Mouse (Mus musculus) forebrain, embryonic 10.5 days (tissue): ENCODE measurements at regions not wholly inside any gene's neighbourhood (a gene's known extent, or its start where the extent isn't known, plus 50 kb on each side); places are given as distances from the start of the nearest gene placed in this dataset.

Experiments
- DNase-seq: peaks from one replicate; pipeline ENCODE4 v3.0.0-alpha.2; 2017; ENCODE audit warnings: low spot score; ENCODE audit errors: extremely low spot score
- H3K27ac ChIP-seq: fragments of 300-500 bp; sonication (generic); 2 replicates; pipeline ENCODE4 v1.5.1; 2016; ENCODE audit warnings: mild to moderate bottlenecking
- H3K27me3 ChIP-seq: fragments of 300-500 bp; sonication (generic); 2 replicates; pipeline ENCODE4 v1.6.1; 2016; ENCODE audit warnings: mild to moderate bottlenecking; ENCODE audit not compliant: poor library complexity, severe bottlenecking
- H3K36me3 ChIP-seq: fragments of 300-500 bp; sonication (generic); replicated peaks from 2 replicates; pipeline ENCODE4 v1.6.1; 2016; ENCODE audit warnings: mild to moderate bottlenecking, moderate library complexity
- H3K4me1 ChIP-seq: fragments of 300-500 bp; sonication (generic); 2 replicates; pipeline ENCODE4 v1.6.1; 2016
- H3K4me3 ChIP-seq: fragments of 300-500 bp; sonication (generic); 2 replicates; pipeline ENCODE4 v1.5.1; 2016; ENCODE audit warnings: mild to moderate bottlenecking, moderate library complexity
- H3K9me3 ChIP-seq: fragments of 300-500 bp; sonication (generic); 2 replicates; pipeline ENCODE4 v1.6.1; 2016; ENCODE audit warnings: mild to moderate bottlenecking, moderate library complexity
- whole genome bisulfite sequencing: fragments of 180-500 bp; shearing (Covaris S2); methylation state at CpG from one replicate; pipeline ENCODE4 v1.1.7; 2016; 5-methylcytosine and 5-hydroxymethylcytosine counted together

GRCm38 (mm10) chr9:46704151-46704905 lies 294.2 kb upstream of the Gm4791 start:
- peak overlapping the region; percentile 44; the same call in 1 of the 2 replicates for H3K27ac ChIP-seq
- peaks cover 44% of the 10 kb centered on the region for H3K27me3 ChIP-seq
- peaks cover 30% of the 10 kb centered on the region for H3K4me1 ChIP-seq
- no peaks in the 10 kb centered on the region for H3K9me3 ChIP-seq
- H3K4me3 ChIP-seq = no peak overlapping the region
- no peaks in the 10 kb centered on the region for H3K36me3 ChIP-seq
- no peak for DNase-seq
- WGBS = 79% methylated on average over 10 of the region's 10 CpGs

DNA sequence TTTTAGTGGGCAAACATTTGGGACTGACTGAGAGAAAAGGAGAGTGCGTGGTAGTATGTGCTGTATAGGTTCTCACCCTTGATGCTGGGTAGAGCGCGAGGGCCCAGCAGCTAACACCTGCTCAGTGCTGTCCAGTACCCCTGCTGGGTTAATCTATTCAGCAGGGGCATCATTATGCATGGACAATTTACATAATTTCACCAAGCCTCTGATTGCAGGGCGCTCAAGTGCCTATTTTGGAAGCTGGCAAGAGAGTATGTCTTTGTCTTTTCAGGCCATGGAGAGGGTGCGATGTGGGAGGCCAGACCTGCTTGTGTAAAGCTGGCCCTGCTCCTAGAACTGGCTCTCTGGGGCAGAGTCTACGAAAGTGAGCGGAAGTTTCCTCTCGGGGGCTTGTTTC lies 294.9 kb upstream of the Gm4791 start:
- Histone ChIP-seq H3K4me3 (no peak overlapping the region), H3K36me3 (no peaks in the 10 kb centered on the region), H3K27me3 (peaks cover 44% of the 10 kb centered on the region), H3K27ac (peak overlapping the region; percentile 44; the same call in 1 of the 2 replicates), H3K9me3 (no peaks in the 10 kb centered on the region), H3K4me1 (peaks cover 30% of the 10 kb centered on the region)
- no peak for DNase-seq
- 53% methylated on average over 8 of the region's 8 CpGs for WGBS

DNA sequence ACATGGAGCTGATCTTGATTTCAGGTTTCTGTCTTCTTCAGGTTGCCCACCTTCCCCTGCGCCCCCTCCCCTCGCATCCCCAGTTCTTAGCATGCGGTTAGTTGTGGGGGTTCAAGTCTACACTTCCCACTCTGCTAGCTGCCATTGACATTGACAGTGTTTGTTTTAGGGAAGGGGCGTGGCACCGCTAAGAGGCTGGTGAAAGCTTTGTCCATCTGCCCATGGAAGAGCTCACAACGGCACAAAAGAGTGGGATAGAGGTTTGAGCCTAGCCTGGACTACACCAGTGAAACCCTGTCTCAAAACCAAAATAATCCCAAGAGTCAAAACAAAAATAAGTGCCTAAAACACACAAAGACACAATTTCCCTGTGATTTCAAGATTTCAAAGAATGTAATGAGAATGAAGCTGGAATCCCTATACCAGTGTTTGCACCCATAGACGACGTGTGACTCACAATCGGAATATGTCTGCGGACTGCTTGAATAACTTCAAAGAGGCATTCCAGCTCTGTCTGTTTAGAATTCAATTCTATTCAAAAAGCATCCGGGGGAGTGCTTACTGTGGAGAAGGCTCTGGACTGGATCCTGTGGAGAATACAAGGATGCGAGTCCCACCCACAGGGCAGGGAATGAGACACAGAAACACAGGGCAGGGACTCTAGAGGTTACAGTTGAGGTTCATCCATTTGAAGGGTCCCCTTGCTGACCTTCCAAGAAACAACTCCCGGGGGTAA lies 295.5 kb upstream of the Gm4791 start:
- Histone ChIP-seq H3K4me3 (no peak overlapping the region), H3K36me3 (no peaks in the 10 kb centered on the region), H3K4me1 (peaks cover 30% of the 10 kb centered on the region), H3K27me3 (peaks cover 44% of the 10 kb centered on the region), H3K9me3 (no peaks in the 10 kb centered on the region), H3K27ac (peak overlapping the region; percentile 44; the same call in 1 of the 2 replicates)
- 63% methylated on average over 13 of the region's 13 CpGs for WGBS
- DNase-seq = no peak

DNA sequence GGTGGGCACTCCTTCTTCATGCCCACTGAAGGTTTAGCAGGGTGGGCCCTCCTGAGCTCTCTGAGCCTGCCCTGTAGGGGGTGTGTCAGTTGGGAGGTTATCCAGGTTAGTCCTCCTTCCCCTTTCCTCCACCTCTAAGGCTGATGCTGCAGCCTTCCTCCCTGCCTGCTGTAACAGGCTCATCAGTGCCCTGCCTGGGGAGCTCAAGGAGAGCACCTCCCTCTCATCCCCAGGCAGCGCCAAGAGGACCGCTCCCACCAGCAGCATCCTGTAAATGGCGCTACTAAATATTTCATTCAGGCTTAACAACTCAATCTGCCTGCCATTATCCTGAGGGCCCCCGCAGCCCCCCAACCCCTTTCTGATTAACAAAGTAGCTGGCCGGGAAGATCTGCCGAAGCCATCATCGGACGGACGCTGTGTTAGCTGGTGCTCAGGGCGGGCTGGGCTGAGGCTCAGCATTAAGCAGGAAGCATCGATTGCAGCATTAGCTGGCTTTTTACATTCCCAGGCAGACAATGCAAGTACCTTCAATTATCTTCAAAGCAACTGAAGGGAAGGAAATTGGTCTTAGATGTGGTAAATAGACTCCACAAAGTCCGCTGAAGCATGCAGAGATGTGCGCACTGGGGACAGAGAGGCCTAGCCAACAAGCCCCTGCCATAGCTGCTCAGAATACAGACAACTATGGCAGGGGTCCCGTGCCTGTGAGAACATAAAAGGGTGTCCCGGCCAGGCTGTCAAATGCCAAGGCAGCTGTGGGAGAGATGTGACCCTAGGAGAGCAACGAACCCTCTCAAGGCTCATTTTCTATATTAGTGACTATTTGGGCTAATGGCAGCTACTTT lies 296.3 kb upstream of the Gm4791 start:
- Histone ChIP-seq H3K9me3 (no peaks in the 10 kb centered on the region), H3K4me1 (peaks cover 30% of the 10 kb centered on the region), H3K27me3 (peaks cover 36% of the 10 kb centered on the region), H3K4me3 (peak overlapping the region; percentile 28; the same call in 1 of the 2 replicates), H3K27ac (peak overlapping the region; percentile 40; the same call in 1 of the 2 replicates), H3K36me3 (no peaks in the 10 kb centered on the region)
- 25% methylated on average over 16 of the region's 16 CpGs for WGBS
- no peak for DNase-seq

DNA sequence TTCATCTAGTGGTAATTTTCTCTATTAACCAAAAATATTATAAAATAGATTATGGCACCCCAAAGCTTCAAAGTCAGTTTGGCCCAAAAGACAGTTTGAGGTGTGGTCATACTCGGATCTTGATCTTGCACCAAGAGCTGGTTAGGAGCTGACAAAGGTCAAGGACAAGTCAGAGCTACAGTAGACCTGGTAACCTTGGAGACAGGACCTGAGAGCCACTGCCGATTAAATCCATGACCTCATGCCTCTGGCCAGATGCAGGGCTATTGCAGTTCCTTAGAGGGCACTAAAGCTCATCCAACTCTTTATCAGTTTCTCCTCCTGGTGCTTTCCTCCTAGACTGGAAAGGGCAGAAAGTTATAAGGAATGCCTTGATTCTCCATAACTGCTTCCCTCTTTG lies 302.4 kb upstream of the Gm4791 start:
- no peaks in the 10 kb centered on the region for H3K36me3 ChIP-seq
- DNase-seq = no peak
- no peaks in the 10 kb centered on the region for H3K27me3 ChIP-seq
- H3K27ac ChIP-seq = no peak overlapping the region
- 82% methylated on average over 2 of the region's 2 CpGs for WGBS
- no peak overlapping the region for H3K4me3 ChIP-seq
- no peaks in the 10 kb centered on the region for H3K4me1 ChIP-seq
- H3K9me3 ChIP-seq = no peaks in the 10 kb centered on the region

DNA sequence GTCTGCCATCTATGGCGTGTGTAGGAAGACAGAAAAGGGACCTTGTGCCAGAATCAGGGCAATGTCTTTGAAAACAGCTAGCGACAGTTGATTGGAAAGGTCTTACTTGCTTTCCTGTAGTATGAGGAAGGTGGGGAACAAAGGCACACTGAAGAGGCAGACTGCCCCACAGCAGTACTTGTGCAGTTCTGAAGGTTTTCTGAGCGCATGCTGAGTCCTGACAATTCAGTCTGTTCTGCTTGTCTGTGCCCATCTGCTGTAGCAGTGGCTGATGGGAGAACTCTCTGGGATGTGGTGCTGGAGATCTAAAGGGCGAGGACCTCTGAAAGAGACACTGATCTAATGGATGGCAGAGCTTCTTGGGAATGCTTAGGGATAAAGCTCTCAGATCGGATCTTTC lies 309.2 kb upstream of the Gm4791 start:
- Histone ChIP-seq H3K36me3 (no peaks in the 10 kb centered on the region), H3K27ac (no peak overlapping the region), H3K27me3 (0 out of 2 replicates have a peak, but pooled peaks cover 8% of the 10 kb centered on the region), H3K4me1 (peaks cover 8% of the 10 kb centered on the region; the same call in 1 of the 2 replicates), H3K4me3 (no peak overlapping the region), H3K9me3 (no peaks in the 10 kb centered on the region)
- no peak for DNase-seq
- 73% methylated on average over 5 of the region's 5 CpGs for WGBS

- H3K4me1 ChIP-seq = peaks cover 7% of the 10 kb centered on the region
- no peaks in the 10 kb centered on the region for H3K36me3 ChIP-seq
- H3K27ac ChIP-seq = no peak overlapping the region
- no peak for DNase-seq
- H3K9me3 ChIP-seq = no peaks in the 10 kb centered on the region
- WGBS = 88% methylated on average over 15 of the region's 15 CpGs
- 0 out of 2 replicates have a peak, but pooled peaks cover 8% of the 10 kb centered on the region for H3K27me3 ChIP-seq
- H3K4me3 ChIP-seq = no peak overlapping the region
Measured at GRCm38 (mm10) chr9:46684113-46684850, 314.3 kb upstream of the Gm4791 start.

DNA sequence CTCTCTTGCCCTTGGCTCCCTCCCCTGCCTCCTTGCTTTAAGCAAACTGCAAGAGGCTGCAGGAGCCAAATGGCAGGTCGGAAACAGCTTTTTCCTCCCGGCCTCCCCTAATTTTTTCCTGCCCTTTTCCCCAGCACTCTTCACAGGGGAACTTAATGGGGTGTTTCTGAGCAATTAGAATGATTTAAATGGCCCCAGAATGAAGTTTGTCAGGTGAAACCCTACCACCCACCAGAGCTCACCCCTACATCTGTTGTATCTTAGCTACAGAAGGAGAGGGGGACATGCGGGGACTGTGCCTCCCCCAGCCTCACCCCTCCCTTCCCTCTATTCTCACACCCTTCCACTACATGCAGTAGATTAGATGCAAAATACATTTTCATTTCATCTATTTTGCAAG lies 326.5 kb upstream of the Gm4791 start:
- Histone ChIP-seq H3K4me3 (no peak overlapping the region), H3K36me3 (no peaks in the 10 kb centered on the region), H3K4me1 (no peaks in the 10 kb centered on the region), H3K27ac (no peak overlapping the region), H3K9me3 (no peaks in the 10 kb centered on the region), H3K27me3 (no peaks in the 10 kb centered on the region)
- WGBS = 58% methylated on average over 3 of the region's 3 CpGs
- DNase-seq = no peak

DNA sequence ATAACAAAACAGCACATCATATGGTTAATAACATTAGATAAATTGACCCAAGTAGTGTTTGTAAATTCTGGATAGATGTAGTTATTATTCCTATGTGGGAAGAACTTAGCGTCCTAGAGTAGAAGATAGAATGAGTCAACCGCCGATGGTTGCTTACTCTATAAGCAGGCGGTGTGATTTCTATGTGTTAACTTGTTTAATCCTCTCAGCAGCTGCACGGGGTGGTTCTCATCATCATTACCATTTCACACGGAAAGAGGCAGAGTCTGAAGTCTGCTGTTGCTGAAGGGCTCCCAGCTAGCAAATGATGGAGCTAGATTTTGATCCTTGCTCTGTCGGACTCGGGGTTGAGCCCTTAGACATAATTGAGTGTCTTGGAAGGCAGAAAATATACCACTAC lies 334.6 kb upstream of the 4931429L15Rik start:
- WGBS = 88% methylated on average over 8 of the region's 8 CpGs
- H3K27me3 ChIP-seq = no peaks in the 10 kb centered on the region
- no peaks in the 10 kb centered on the region for H3K36me3 ChIP-seq
- H3K27ac ChIP-seq = no peak overlapping the region
- no peak overlapping the region for H3K4me3 ChIP-seq
- H3K4me1 ChIP-seq = 0 out of 2 replicates have a peak, but pooled peaks cover 6% of the 10 kb centered on the region
- no peak for DNase-seq
- H3K9me3 ChIP-seq = no peaks in the 10 kb centered on the region

DNA sequence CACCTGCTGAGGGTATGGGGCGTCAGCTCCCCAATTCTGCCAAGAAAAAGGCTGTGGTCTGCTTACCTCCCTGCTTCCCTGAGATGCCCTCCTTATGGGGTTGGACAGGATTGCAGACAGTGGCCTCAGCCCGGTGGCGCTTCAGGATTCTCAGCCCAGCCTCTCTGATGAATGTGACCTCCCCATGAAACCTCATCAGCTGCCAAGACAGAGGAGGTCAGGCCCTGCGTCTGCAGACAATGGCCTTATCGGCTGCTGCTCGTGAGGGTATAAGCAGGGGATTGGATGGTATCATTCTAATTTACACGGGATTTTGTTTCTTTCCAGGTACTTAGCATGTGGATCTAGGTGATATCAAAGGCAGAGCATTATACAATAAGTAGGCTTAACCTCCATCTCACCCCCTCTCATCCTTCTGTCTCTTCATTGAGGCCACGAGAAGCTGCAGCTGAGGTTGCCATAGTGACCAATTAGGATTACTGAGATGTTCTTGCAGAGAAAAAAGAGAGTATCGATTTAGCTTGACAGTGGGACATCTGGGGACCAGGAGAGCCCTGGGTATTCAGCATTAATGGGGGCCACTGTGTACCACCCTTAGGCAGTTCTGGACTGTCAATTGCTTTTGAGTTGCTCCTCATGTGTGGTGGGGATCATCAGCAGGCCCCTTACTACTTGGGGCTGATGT lies 327.6 kb upstream of the 4931429L15Rik start:
- DNase-seq = peak; percentile 17
- 27% methylated on average over 9 of the region's 9 CpGs for WGBS
- H3K27ac ChIP-seq = no peak overlapping the region; the same call in 1 of the 2 replicates

DNA sequence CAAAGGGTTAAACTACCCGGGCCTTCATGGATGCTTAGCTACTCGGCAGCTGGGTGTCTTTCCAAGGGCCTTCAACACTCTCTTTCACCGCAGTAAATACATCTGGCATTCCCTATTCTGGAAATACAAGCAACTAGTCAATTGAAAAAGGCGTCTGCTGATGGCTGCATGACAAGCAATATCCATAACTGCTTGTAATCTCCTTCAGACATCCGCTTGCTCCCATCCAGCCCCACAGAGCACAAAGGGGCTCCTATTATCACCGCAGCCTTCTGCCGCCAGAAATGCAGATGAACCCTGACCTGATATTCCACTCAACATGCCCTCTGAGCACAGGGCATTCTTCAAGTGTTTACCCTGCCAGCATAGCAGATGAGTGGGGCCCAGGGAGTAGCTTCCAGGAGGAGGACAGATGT lies 325.7 kb upstream of the 4931429L15Rik start:
- Histone ChIP-seq H3K4me3 (no peak overlapping the region), H3K4me1 (peaks cover 24% of the 10 kb centered on the region), H3K9me3 (no peaks in the 10 kb centered on the region), H3K27ac (no peak overlapping the region), H3K36me3 (no peaks in the 10 kb centered on the region), H3K27me3 (no peaks in the 10 kb centered on the region)
- no peak for DNase-seq
- 46% methylated on average over 7 of the region's 7 CpGs for WGBS

More for the DNA sequence above, 327.6 kb upstream of the 4931429L15Rik start:
- no peak overlapping the region for H3K4me3 ChIP-seq
- H3K36me3 ChIP-seq = no peaks in the 10 kb centered on the region
- H3K27me3 ChIP-seq = no peaks in the 10 kb centered on the region
- H3K4me1 ChIP-seq = peaks cover 24% of the 10 kb centered on the region
- H3K9me3 ChIP-seq = no peaks in the 10 kb centered on the region
